Mouse (Mus musculus): ENCODE results near the gene Galm. TPM values are rescaled to one million over a fixed set of nuclear protein-coding genes. Genes with fewer than 3 reads are reported as not detected.
"Not testable (repeated sequence)": the region's sequence is repeated elsewhere in the genome, so short reads cannot be mapped to it uniquely, and the experiment has no call there.

Gene Galm
- polyA plus RNA-seq, 1 experiment: 2.5 TPM

DNA sequence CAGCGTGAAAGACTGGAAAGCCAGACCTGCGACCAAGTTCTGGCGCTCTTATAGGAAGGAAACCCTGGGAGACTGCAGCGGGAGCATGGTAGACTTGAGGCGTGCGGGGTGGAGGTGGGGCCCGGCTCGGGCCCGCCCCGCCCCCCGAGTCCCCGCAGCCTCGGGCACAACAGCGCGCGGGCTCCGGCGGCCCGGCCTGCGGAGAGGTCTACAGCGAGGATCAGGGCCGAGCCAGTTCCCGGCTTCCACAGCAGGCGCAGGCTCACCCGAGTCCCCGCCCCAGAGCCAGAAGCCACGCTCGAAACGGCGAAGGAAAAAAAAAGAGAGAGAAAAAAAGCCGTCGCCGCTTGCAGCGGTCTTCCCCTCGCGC, 79.0 kb downstream of the Galm start:
- Histone ChIP-seq H3K79me2 (ENCODE audit: control insufficient read depth, insufficient read depth) (peaks cover 53% of the 10 kb centered on the region), H3ac (ENCODE audit: control insufficient read depth, insufficient read length) (peak overlapping the region; percentile 86), H3K27me3 (ENCODE audit: control insufficient read depth, insufficient read depth, insufficient read length) (no peaks in the 10 kb centered on the region), H3K4me2 (ENCODE audit: low read depth) (peak overlapping the region; percentile 95), H3K4me3 (peak overlapping the region; percentile 94), H3K36me3 (ENCODE audit: control insufficient read depth, insufficient read depth) (peaks cover 41% of the 10 kb centered on the region)
- TF ChIP-seq TCF12 (IDR thresholded peaks at IDR 0.05; ENCODE audit: insufficient read depth, poor library complexity, severe bottlenecking): no peak
- no peak for TF ChIP-seq POLR2A (IDR thresholded peaks at IDR 0.05; ENCODE audit: insufficient read length, low read depth)
- TF ChIP-seq USF1 (IDR thresholded peaks at IDR 0.05; ENCODE audit: low read depth): no peak
- TF ChIP-seq POLR2AphosphoS2 (IDR thresholded peaks at IDR 0.05; ENCODE audit: insufficient read length, low read depth): no peak
- no peak for TF ChIP-seq MAX (IDR thresholded peaks at IDR 0.05; ENCODE audit: low read depth)

DNA sequence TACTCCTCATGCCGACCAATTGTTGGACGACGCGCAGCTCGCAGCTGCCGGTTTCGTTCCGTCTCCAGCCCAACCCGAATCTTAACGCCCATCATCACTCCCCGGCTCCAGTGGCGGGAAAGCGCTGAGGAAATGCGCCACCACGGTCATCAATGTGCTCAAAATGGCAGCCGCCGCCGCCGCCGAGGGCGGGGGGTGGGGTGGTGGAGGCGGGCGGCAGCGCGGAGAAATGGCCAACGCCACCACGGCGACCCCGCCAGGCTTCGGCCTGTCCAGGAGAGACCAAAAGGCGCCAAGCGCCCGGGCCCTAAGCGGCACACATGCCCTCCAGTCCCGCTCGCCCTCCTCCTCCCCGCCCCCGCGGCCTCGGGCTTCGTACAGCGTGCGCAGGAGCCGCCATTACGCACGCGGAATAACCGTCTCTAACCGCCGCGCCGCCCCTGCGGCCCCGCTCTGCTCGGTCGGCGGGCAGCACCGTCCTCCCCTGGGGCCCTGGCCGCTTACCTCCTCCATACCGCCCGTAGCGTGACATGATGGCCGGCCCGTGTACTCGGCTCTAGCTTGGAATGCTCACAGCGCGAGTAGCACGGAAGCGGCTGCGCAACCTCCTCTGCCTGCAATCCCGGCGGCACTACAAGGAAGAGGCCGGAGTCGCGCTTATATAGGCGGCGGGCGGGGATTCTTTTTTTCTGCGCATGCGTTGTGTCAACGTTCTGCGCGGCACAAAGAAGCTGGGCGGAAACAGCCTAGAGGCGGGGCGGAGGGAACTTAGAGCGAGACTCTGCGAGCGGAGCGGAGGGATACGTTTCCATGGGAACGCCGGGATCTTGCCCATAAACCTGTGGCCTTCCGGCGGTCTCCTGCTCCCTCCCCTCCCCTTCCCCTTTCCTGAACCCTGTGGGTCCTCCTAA, 79.7 kb downstream of the Galm start, which contains the start of the genes Srsf7 and Ttc39d:
Gene Srsf7 (minus strand): TSS at position 637 of the 911 bp plus-strand sequence.
Gene Ttc39d (plus strand): TSS at position 790 of the 911 bp plus-strand sequence.
- Histone ChIP-seq H3K4me2 (ENCODE audit: low read depth) (peak within 1 kb of the TSS; percentile 98), H3K36me3 (ENCODE audit: control insufficient read depth, insufficient read depth) (peaks cover 34% of the 10 kb centered on the region), H3K4me3 (peak within 1 kb of the TSS; percentile 94), H3K79me2 (ENCODE audit: control insufficient read depth, insufficient read depth) (peaks cover 47% of the 10 kb centered on the region), H3K27me3 (ENCODE audit: control insufficient read depth, insufficient read depth, insufficient read length) (no peaks in the 10 kb centered on the region), H3ac (ENCODE audit: control insufficient read depth, insufficient read length) (peak within 1 kb of the TSS; percentile 86)
- TF ChIP-seq E2F4 (IDR thresholded peaks at IDR 0.05; ENCODE audit: insufficient read depth) (peak; percentile 63), REST (IDR thresholded peaks at IDR 0.05; ENCODE audit: insufficient read depth, insufficient read length) (peak; percentile 56), SRF (IDR thresholded peaks at IDR 0.05; ENCODE audit: control insufficient read depth, insufficient read length, low read depth) (no peak), USF1 (IDR thresholded peaks at IDR 0.05; ENCODE audit: low read depth) (no peak), MAX (IDR thresholded peaks at IDR 0.05; ENCODE audit: low read depth) (no peak), MYOD1 (IDR thresholded peaks at IDR 0.05; ENCODE audit: control insufficient read depth in 1 of 3, insufficient read length in 2 of 3, low read depth in 2 of 3) (peak in 1 of 3 experiments; percentile 30), CEBPB (IDR thresholded peaks at IDR 0.05; ENCODE audit: insufficient read depth, poor library complexity, severe bottlenecking) (0 out of 2 replicates have a peak, but pooled peaks have one; percentile 27), POLR2A (IDR thresholded peaks at IDR 0.05; ENCODE audit: insufficient read length, low read depth) (peak; percentile 100), POLR2AphosphoS2 (IDR thresholded peaks at IDR 0.05; ENCODE audit: insufficient read length, low read depth) (peak; percentile 100), TCF12 (IDR thresholded peaks at IDR 0.05; ENCODE audit: insufficient read depth, poor library complexity, severe bottlenecking) (no peak), TCF3 (IDR thresholded peaks at IDR 0.05; ENCODE audit: insufficient read length, low read depth) (peak; percentile 3), MYOG (IDR thresholded peaks at IDR 0.05; ENCODE audit: control insufficient read depth in 1 of 3, insufficient read depth in 1 of 3, insufficient read length in 2 of 3, low read depth in 2 of 3) (no peak)

DNA sequence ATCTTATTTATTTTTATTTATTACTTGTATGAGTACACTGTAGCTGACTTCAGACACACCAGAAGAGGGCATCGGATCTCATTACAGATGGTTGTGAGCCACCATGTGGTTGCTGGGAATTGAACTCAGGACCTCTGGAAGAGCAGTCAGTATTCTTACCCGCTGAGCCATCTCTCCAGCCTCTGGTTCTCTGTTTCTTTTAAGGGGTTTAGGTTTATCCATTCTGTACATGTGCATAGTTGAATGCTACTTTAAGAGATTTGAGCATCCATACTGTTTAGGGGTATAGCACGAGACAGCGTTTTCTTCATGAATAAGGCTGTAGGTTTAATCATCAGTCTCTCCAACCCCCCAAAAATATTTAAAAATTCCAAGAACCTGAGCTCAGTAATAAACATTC, 86.7 kb downstream of the Galm start:
- H3ac ChIP-seq (ENCODE audit: control insufficient read depth, insufficient read length); H3K4me3 ChIP-seq; H3K36me3 ChIP-seq (ENCODE audit: control insufficient read depth, insufficient read depth); H3K27me3 ChIP-seq (ENCODE audit: control insufficient read depth, insufficient read depth, insufficient read length); H3K4me2 ChIP-seq (ENCODE audit: low read depth); H3K79me2 ChIP-seq (ENCODE audit: control insufficient read depth, insufficient read depth): not testable (repeated sequence)

DNA sequence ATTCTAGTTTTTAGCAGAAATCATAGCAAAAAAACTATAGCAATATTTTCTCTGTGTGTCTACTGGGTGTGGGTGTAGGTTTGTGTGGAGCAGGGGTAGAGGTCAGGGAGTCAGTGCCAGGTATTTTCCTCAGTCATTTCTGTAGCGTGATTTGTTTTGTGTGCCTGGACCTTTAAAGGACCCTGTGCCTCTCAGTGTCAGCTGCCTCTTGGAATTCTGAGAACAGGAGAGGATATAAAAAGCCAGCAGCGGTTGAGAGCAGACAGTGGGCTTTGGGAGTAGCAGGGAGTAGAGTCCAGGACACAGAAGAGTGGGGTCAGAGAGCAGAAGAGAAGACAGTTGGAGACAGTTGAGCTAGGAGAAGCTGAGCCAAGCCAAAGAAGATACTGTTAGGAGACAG, 92.9 kb downstream of the Galm start:
- no peaks in the 10 kb centered on the region for H3K79me2 ChIP-seq (ENCODE audit: control insufficient read depth, insufficient read depth)
- no peaks in the 10 kb centered on the region for H3K36me3 ChIP-seq (ENCODE audit: control insufficient read depth, insufficient read depth)
- H3K4me2 ChIP-seq (ENCODE audit: low read depth): no peak overlapping the region
- no peak overlapping the region for H3ac ChIP-seq (ENCODE audit: control insufficient read depth, insufficient read length)
- H3K4me3 ChIP-seq: no peak overlapping the region
- H3K27me3 ChIP-seq (ENCODE audit: control insufficient read depth, insufficient read depth, insufficient read length): no peaks in the 10 kb centered on the region
- no peak for TF ChIP-seq CEBPB (IDR thresholded peaks at IDR 0.05; ENCODE audit: insufficient read depth, poor library complexity, severe bottlenecking)
- no peak for TF ChIP-seq MYOD1 (IDR thresholded peaks at IDR 0.05; ENCODE audit: control insufficient read depth in 1 of 3, insufficient read length in 2 of 3, low read depth in 2 of 3)
- no peak for TF ChIP-seq MAX (IDR thresholded peaks at IDR 0.05; ENCODE audit: low read depth)
- TF ChIP-seq MYOG (IDR thresholded peaks at IDR 0.05; ENCODE audit: control insufficient read depth in 1 of 3, insufficient read depth in 1 of 3, insufficient read length in 2 of 3, low read depth in 2 of 3): no peak
- TF ChIP-seq USF1 (IDR thresholded peaks at IDR 0.05; ENCODE audit: low read depth): no peak
- no peak for TF ChIP-seq POLR2AphosphoS2 (IDR thresholded peaks at IDR 0.05; ENCODE audit: insufficient read length, low read depth)
- no peak for TF ChIP-seq REST (IDR thresholded peaks at IDR 0.05; ENCODE audit: insufficient read depth, insufficient read length)
- no peak for TF ChIP-seq POLR2A (IDR thresholded peaks at IDR 0.05; ENCODE audit: insufficient read length, low read depth)
- no peak for TF ChIP-seq E2F4 (IDR thresholded peaks at IDR 0.05; ENCODE audit: insufficient read depth)
- no peak for TF ChIP-seq SRF (IDR thresholded peaks at IDR 0.05; ENCODE audit: control insufficient read depth, insufficient read length, low read depth)
- no peak for TF ChIP-seq TCF3 (IDR thresholded peaks at IDR 0.05; ENCODE audit: insufficient read length, low read depth)
- no peak for TF ChIP-seq TCF12 (IDR thresholded peaks at IDR 0.05; ENCODE audit: insufficient read depth, poor library complexity, severe bottlenecking)

DNA sequence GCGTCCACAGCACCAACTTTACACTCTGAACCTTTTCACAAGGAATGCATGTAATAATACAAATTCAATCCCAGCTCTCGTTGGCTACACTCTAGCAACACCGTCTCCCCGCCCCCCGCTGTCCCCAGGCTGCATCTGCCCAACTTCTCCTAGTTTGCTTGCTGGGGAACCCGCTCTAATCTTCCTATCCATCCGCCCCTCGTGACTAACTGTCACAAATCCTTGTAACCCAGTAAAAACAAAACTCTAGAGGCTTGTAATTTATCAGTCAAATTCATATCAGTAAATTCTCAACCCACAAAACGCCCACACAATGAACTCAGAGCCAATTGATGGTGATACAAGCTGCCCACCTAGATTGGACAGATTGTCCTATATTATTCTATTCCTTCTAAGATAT, 93.9 kb downstream of the Galm start:
- Histone ChIP-seq H3K79me2 (ENCODE audit: control insufficient read depth, insufficient read depth) (no peaks in the 10 kb centered on the region), H3ac (ENCODE audit: control insufficient read depth, insufficient read length) (no peak overlapping the region), H3K4me2 (ENCODE audit: low read depth) (no peak overlapping the region), H3K36me3 (ENCODE audit: control insufficient read depth, insufficient read depth) (no peaks in the 10 kb centered on the region), H3K4me3 (no peak overlapping the region), H3K27me3 (ENCODE audit: control insufficient read depth, insufficient read depth, insufficient read length) (no peaks in the 10 kb centered on the region)
- TF ChIP-seq MYOD1 (IDR thresholded peaks at IDR 0.05; ENCODE audit: control insufficient read depth in 1 of 3, insufficient read length in 2 of 3, low read depth in 2 of 3) (no peak), POLR2A (IDR thresholded peaks at IDR 0.05; ENCODE audit: insufficient read length, low read depth) (no peak), MYOG (IDR thresholded peaks at IDR 0.05; ENCODE audit: control insufficient read depth in 1 of 3, insufficient read depth in 1 of 3, insufficient read length in 2 of 3, low read depth in 2 of 3) (no peak), SRF (IDR thresholded peaks at IDR 0.05; ENCODE audit: control insufficient read depth, insufficient read length, low read depth) (no peak), TCF12 (IDR thresholded peaks at IDR 0.05; ENCODE audit: insufficient read depth, poor library complexity, severe bottlenecking) (no peak), TCF3 (IDR thresholded peaks at IDR 0.05; ENCODE audit: insufficient read length, low read depth) (no peak), REST (IDR thresholded peaks at IDR 0.05; ENCODE audit: insufficient read depth, insufficient read length) (no peak), MAX (IDR thresholded peaks at IDR 0.05; ENCODE audit: low read depth) (no peak), POLR2AphosphoS2 (IDR thresholded peaks at IDR 0.05; ENCODE audit: insufficient read length, low read depth) (no peak), CEBPB (IDR thresholded peaks at IDR 0.05; ENCODE audit: insufficient read depth, poor library complexity, severe bottlenecking) (no peak), E2F4 (IDR thresholded peaks at IDR 0.05; ENCODE audit: insufficient read depth) (no peak), USF1 (IDR thresholded peaks at IDR 0.05; ENCODE audit: low read depth) (no peak)
